Mouse (Mus musculus) bone marrow, adult 2 months (tissue): ENCODE results near the gene Gm21970.

ENCODE experiments used
- CTCF ChIP-seq: fragments of 200-500 bp; IDR thresholded peaks from 2 replicates; pipeline ENCODE4 v1.5.1; 2011; ENCODE audit warnings: low read length, control low read depth; ENCODE audit not compliant: control insufficient read depth, insufficient read depth
- POLR2A ChIP-seq: fragments of 200-500 bp; IDR thresholded peaks from 2 replicates; pipeline ENCODE4 v1.6.1; 2011; ENCODE audit warnings: low read depth, mild to moderate bottlenecking, control low read depth, low read length, borderline replicate concordance; ENCODE audit not compliant: control insufficient read depth

DNA sequence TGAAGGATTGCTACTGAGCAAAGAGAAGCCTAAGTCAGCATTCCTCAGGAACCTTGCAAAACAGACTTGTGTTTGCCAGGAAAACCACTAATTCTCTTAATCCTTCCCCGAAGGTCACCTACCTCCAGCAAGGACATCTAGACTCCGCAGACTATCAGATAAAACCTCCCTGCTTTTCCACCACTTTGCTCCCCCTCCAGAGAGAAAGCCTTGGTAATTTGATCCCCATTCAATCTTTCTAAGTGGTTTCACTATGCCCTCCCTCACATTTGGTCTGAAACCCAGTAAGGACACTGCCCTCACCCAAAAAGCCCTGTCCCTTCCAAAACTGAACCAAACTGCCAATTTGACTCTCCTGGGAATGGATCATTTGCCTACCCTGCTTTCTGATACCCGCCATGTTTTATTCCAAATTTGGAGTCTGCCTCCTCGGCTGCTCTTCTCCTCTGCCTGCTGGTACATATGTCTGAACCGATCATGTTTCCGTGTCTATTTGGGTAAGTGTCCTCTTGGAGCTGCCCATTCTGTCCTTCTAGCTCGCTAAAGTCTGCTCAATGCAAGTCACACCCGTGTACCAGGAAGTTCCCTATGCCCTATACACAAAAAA, 36.8 kb downstream of the Gm21970 start:
- no peak for TF ChIP-seq POLR2A
- TF ChIP-seq CTCF = no peak
